Comparison of ENCODE assay signal across 17 mouse cellular contexts in the genomic region with DNA sequence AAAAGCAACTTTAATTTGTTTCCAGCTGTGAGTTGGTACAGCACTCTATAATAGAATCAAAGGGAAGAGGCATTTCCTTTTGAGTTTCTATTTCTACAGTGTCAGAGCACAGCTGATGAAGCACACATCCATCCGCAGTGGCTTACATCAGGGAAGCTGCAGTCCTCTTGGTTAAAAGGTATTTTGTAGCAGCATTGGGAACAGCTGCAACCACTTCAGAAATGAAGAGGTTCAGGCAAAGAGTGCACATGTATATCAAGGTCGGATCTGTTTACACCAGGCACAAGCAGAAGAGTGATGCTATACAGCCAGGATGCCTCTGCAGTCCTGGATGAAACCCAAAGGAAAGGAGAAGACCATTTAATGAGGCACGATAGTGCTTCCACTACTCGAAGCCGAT.
DNase-seq lines count a peak whose midpoint lies in the region; ATAC-seq and TF ChIP-seq lines count a peak whose summit lies in the region.
"Had no signal": no experiment of that assay in that cellular context is flagged by ENCODE, and none has a peak within 500 bp of the region (broad histone marks: within the 10 kb centered on the region; RNA-seq: fewer than 3 reads in every experiment).

No protein-coding gene starts in this region.

- H3K9ac ChIP-seq in forebrain, embryonic 14.5 days (ENCODE audit: low read length) = no peak overlapping the region
- H3K9ac ChIP-seq in forebrain, embryonic 11.5 days (ENCODE audit: low read length) = no peak overlapping the region
- no peak overlapping the region for H3K9ac ChIP-seq in midbrain, embryonic 13.5 days (replicated peaks)
- H3K9ac ChIP-seq in midbrain, embryonic 11.5 days (ENCODE audit: low read length) = no peak overlapping the region
- H3K9ac ChIP-seq in embryonic facial prominence, embryonic 13.5 days = no peak overlapping the region
- H3K9ac ChIP-seq in neural tube, embryonic 14.5 days (replicated peaks; ENCODE audit: low read depth, low read length) = no peak overlapping the region
- H3K9ac ChIP-seq: heart, embryonic 12.5 days; liver, embryonic 13.5 days had no signal

- no peaks in the 10 kb centered on the region for H3K9me3 ChIP-seq in forebrain, embryonic 14.5 days (replicated peaks; ENCODE audit: control insufficient read depth, low read length)
- H3K9me3 ChIP-seq in forebrain, embryonic 11.5 days (ENCODE audit: control insufficient read depth, low read length) = no peaks in the 10 kb centered on the region
- no peaks in the 10 kb centered on the region for H3K9me3 ChIP-seq in midbrain, embryonic 13.5 days
- H3K9me3 ChIP-seq in midbrain, embryonic 11.5 days (ENCODE audit: control insufficient read depth, low read length) = no peaks in the 10 kb centered on the region
- H3K9me3 ChIP-seq in embryonic facial prominence, embryonic 13.5 days = no peaks in the 10 kb centered on the region
- H3K9me3 ChIP-seq in neural tube, embryonic 14.5 days (ENCODE audit: control insufficient read depth, low read length) = no peaks in the 10 kb centered on the region
- H3K9me3 ChIP-seq: heart, embryonic 12.5 days; liver, embryonic 13.5 days had no signal

- TF ChIP-seq POLR2A in thymus, adult 2 months (IDR thresholded peaks at IDR 0.05; ENCODE audit: control insufficient read depth, extremely low read depth, insufficient read depth, low read length, poor library complexity) = no peak

- no peak overlapping the region for H3K4me2 ChIP-seq in forebrain, embryonic 14.5 days (ENCODE audit: low read length)
- H3K4me2 ChIP-seq in forebrain, embryonic 11.5 days (ENCODE audit: low read depth, low read length, severe bottlenecking) = no peak overlapping the region
- no peak overlapping the region for H3K4me2 ChIP-seq in midbrain, embryonic 13.5 days (replicated peaks)
- no peak overlapping the region for H3K4me2 ChIP-seq in midbrain, embryonic 11.5 days
- H3K4me2 ChIP-seq in embryonic facial prominence, embryonic 13.5 days = peak overlapping the region; percentile 22; the same call in 1 of the 2 replicates
- no peak overlapping the region for H3K4me2 ChIP-seq in neural tube, embryonic 14.5 days (ENCODE audit: low read depth, low read length)
- H3K4me2 ChIP-seq: heart, embryonic 12.5 days; liver, embryonic 13.5 days had no signal

- no peak overlapping the region for H3K27ac ChIP-seq in forebrain, embryonic 14.5 days (ENCODE audit: low read depth, low read length)
- H3K27ac ChIP-seq in forebrain, embryonic 11.5 days (ENCODE audit: low read depth, low read length) = no peak overlapping the region
- H3K27ac ChIP-seq in midbrain, embryonic 13.5 days = peak overlapping the region; percentile 5; the same call in 1 of the 2 replicates
- no peak overlapping the region for H3K27ac ChIP-seq in midbrain, embryonic 11.5 days (ENCODE audit: low read depth, low read length)
- H3K27ac ChIP-seq in embryonic facial prominence, embryonic 13.5 days = no peak overlapping the region
- H3K27ac ChIP-seq in neural tube, embryonic 14.5 days (ENCODE audit: low read depth, low read length) = no peak overlapping the region
- no peak overlapping the region for H3K27ac ChIP-seq in thymus, adult 2 months (ENCODE audit: control insufficient read depth, insufficient read depth, low read length)
- H3K27ac ChIP-seq: kidney, postnatal 0 days; liver, embryonic 13.5 days had no signal

- ATAC-seq in forebrain, embryonic 14.5 days = peak; percentile 42; the same call in 1 of the 2 replicates
- ATAC-seq in forebrain, embryonic 11.5 days (replicated peaks; ENCODE audit: low FRiP score) = no peak
- ATAC-seq in midbrain, embryonic 13.5 days = peak; percentile 75
- no peak for ATAC-seq in midbrain, embryonic 11.5 days (ENCODE audit: low FRiP score)
- no peak for ATAC-seq in embryonic facial prominence, embryonic 13.5 days (ENCODE audit: insufficient number of reproducible peaks, insufficient read depth, low FRiP score, low TSS enrichment, low read depth)
- peak; percentile 53; the same call in 1 of the 2 replicates for ATAC-seq in neural tube, embryonic 14.5 days (ENCODE audit: low read depth)

- peak; percentile 25 for DNase-seq in forebrain, embryonic 14.5 days (ENCODE audit: low spot score)
- DNase-seq in forebrain, embryonic 11.5 days (ENCODE audit: low spot score) = no peak
- DNase-seq in midbrain, embryonic 11.5 days (ENCODE audit: low spot score, missing footprints) = no peak
- DNase-seq in lung, postnatal 14 days = no peak
- no peak for DNase-seq in thymus, adult 2 months
- DNase-seq: cerebellum, postnatal 10 days; gastrocnemius, postnatal 36 days; heart, postnatal 36 days; liver, embryonic 13.5 days; right cerebral cortex, postnatal 25 days; thymus, postnatal 36 days had no signal

- no peaks in the 10 kb centered on the region for H3K27me3 ChIP-seq in forebrain, embryonic 14.5 days (replicated peaks; ENCODE audit: control insufficient read depth, insufficient read depth, low read length)
- H3K27me3 ChIP-seq in forebrain, embryonic 11.5 days (ENCODE audit: control insufficient read depth, insufficient read depth, low read length) = no peaks in the 10 kb centered on the region
- no peaks in the 10 kb centered on the region for H3K27me3 ChIP-seq in midbrain, embryonic 13.5 days
- no peaks in the 10 kb centered on the region for H3K27me3 ChIP-seq in midbrain, embryonic 11.5 days (ENCODE audit: control insufficient read depth, insufficient read depth, low read length)
- no peaks in the 10 kb centered on the region for H3K27me3 ChIP-seq in embryonic facial prominence, embryonic 13.5 days
- H3K27me3 ChIP-seq in neural tube, embryonic 14.5 days (ENCODE audit: control insufficient read depth, insufficient read depth, low read length) = no peaks in the 10 kb centered on the region
- H3K27me3 ChIP-seq in thymus, adult 2 months (ENCODE audit: control insufficient read depth, insufficient read depth, low read length) = no peaks in the 10 kb centered on the region
- H3K27me3 ChIP-seq: heart, embryonic 12.5 days; liver, embryonic 13.5 days had no signal

- no peaks in the 10 kb centered on the region for H3K36me3 ChIP-seq in forebrain, embryonic 14.5 days (ENCODE audit: control insufficient read depth, insufficient read depth, low read length)
- H3K36me3 ChIP-seq in forebrain, embryonic 11.5 days (ENCODE audit: control insufficient read depth, insufficient read depth, low read length) = no peaks in the 10 kb centered on the region
- no peaks in the 10 kb centered on the region for H3K36me3 ChIP-seq in midbrain, embryonic 13.5 days
- no peaks in the 10 kb centered on the region for H3K36me3 ChIP-seq in midbrain, embryonic 11.5 days (ENCODE audit: control insufficient read depth, insufficient read depth, low read length)
- H3K36me3 ChIP-seq in embryonic facial prominence, embryonic 13.5 days = no peaks in the 10 kb centered on the region
- H3K36me3 ChIP-seq in neural tube, embryonic 14.5 days (ENCODE audit: control insufficient read depth, insufficient read depth, low read length) = no peaks in the 10 kb centered on the region
- H3K36me3 ChIP-seq in thymus, adult 2 months (ENCODE audit: control insufficient read depth, insufficient read depth, low read length) = no peaks in the 10 kb centered on the region
- H3K36me3 ChIP-seq: heart, embryonic 12.5 days; liver, embryonic 13.5 days had no signal

- no peak for TF ChIP-seq CTCF in thymus, adult 2 months (IDR thresholded peaks at IDR 0.05; ENCODE audit: borderline replicate concordance, control insufficient read depth, extremely low read depth, insufficient read depth, low read length, poor library complexity)

- H3K4me1 ChIP-seq in forebrain, embryonic 14.5 days (ENCODE audit: control insufficient read depth, insufficient read depth, low read length) = no peaks in the 10 kb centered on the region
- H3K4me1 ChIP-seq in forebrain, embryonic 11.5 days (replicated peaks; ENCODE audit: control insufficient read depth, insufficient read depth, low read length) = no peaks in the 10 kb centered on the region
- no peaks in the 10 kb centered on the region for H3K4me1 ChIP-seq in midbrain, embryonic 13.5 days (replicated peaks)
- H3K4me1 ChIP-seq in midbrain, embryonic 11.5 days (ENCODE audit: control insufficient read depth, insufficient read depth, low read length) = no peaks in the 10 kb centered on the region
- no peaks in the 10 kb centered on the region for H3K4me1 ChIP-seq in embryonic facial prominence, embryonic 13.5 days
- H3K4me1 ChIP-seq in neural tube, embryonic 14.5 days (ENCODE audit: control insufficient read depth, insufficient read depth, low read length) = no peaks in the 10 kb centered on the region
- no peaks in the 10 kb centered on the region for H3K4me1 ChIP-seq in thymus, adult 2 months (replicated peaks; ENCODE audit: control insufficient read depth, insufficient read depth, low read length)
- H3K4me1 ChIP-seq: heart, embryonic 12.5 days; liver, embryonic 13.5 days had no signal

- 66% methylated on average over 5 of the region's 5 CpGs for WGBS in forebrain, embryonic 14.5 days
- 80% methylated on average over 5 of the region's 5 CpGs for WGBS in forebrain, embryonic 11.5 days
- 74% methylated on average over 5 of the region's 5 CpGs for whole genome bisulfite sequencing in midbrain, embryonic 13.5 days
- WGBS in midbrain, embryonic 11.5 days = 82% methylated on average over 5 of the region's 5 CpGs
- 49% methylated on average over 5 of the region's 5 CpGs for WGBS in embryonic facial prominence, embryonic 13.5 days
- 71% methylated on average over 5 of the region's 5 CpGs for WGBS in neural tube, embryonic 14.5 days
- 88% methylated on average over 5 of the region's 5 CpGs for WGBS in thymus, adult 2 months

- H3K4me3 ChIP-seq in forebrain, embryonic 14.5 days (ENCODE audit: low read depth, low read length) = no peak overlapping the region
- H3K4me3 ChIP-seq in forebrain, embryonic 11.5 days (ENCODE audit: low read depth, low read length) = no peak overlapping the region
- no peak overlapping the region for H3K4me3 ChIP-seq in midbrain, embryonic 13.5 days (replicated peaks)
- no peak overlapping the region for H3K4me3 ChIP-seq in midbrain, embryonic 11.5 days (ENCODE audit: low read depth, low read length)
- H3K4me3 ChIP-seq in embryonic facial prominence, embryonic 13.5 days = no peak overlapping the region
- no peak overlapping the region for H3K4me3 ChIP-seq in neural tube, embryonic 14.5 days (ENCODE audit: low read depth, low read length)
- H3K4me3 ChIP-seq in thymus, adult 2 months (ENCODE audit: control insufficient read depth, insufficient read depth, low read length) = no peak overlapping the region
- H3K4me3 ChIP-seq: heart, embryonic 12.5 days; liver, embryonic 13.5 days; myocyte had no signal

Comparison
In these comparisons a context has a peak if more than half of its experiments do, and no peak if none do; other contexts are left out.
1. ATAC-seq: peak in forebrain, embryonic 14.5 days (single experiment), midbrain, embryonic 13.5 days (single experiment) and neural tube, embryonic 14.5 days (single experiment); none in forebrain, embryonic 11.5 days (single experiment), midbrain, embryonic 11.5 days (single experiment) and embryonic facial prominence, embryonic 13.5 days (single experiment).